Mouse (Mus musculus): ENCODE measurements around the gene 4933405O20Rik.

4933405O20Rik gene

DNA sequence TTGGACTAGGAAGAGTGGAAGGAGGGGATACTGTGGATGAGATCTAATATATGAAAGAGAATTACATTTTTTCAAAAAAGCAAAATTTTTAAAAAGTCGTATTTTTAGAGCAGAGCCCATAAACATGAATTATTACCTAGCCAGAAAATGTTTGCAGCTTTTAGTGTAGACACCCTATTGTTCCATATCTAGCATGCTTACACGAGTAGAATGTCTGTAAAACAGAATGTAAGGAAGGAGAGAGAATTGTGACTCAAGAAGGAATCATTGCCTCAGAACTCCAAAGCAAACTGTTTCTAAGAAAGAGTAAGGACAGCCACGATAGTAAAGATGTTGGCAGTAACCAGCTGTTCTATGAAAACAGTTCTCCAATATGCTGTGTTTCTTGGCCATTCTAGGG is at the start of gene 4933405O20Rik:
TSS of gene 4933405O20Rik (plus strand) at position 301 of the 400 bp plus-strand sequence.
- in situ Hi-C loops (cut with MboI, MseI), result loop anchor here (10.0 kb wide), 1 partner anchor 1226 kb away; no protein-coding TSS in a partner anchor

DNA sequence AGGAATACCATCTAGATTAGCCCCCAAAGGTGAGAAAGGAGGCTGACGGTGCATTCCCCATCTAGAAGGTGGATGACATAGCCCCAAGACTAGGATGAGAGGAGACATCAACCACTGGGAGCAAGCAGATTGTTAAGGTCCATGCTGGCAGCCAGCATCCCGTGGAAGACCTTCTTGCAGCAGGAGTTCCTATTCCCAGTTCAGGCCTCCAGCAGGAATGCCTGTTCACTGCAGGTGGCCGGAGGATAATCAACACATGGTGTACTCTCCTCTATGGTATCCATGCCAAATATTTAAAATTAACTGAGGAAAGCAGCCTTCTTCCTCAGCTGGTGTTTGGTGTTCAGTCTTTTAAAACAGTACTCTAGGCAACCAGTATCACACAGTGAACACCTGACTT is 49.4 kb upstream of the 4933405O20Rik start:
- in situ Hi-C loops (cut with MboI, MseI), result no loop called here

DNA sequence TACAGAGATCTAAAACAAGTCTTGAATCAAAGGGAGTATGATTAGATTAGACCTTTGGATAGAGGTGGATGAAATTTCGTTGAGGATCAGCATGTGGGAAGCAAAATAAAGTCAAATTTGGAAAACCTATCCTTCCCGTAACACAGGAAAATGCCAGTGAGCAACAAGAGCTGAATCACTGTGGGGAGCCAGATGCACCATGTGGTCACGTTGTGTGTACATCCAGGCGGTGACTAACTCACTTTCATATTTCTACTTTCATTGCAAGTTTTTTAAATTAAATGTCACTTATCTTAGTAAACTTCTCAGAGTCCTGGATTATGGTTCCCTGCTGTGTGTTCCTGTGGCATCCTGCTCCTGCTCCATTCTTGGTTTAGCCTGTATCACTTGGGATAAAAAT is 47.6 kb upstream of the 4933405O20Rik start:
- in situ Hi-C loops (cut with MboI, MseI), result no loop called here

DNA sequence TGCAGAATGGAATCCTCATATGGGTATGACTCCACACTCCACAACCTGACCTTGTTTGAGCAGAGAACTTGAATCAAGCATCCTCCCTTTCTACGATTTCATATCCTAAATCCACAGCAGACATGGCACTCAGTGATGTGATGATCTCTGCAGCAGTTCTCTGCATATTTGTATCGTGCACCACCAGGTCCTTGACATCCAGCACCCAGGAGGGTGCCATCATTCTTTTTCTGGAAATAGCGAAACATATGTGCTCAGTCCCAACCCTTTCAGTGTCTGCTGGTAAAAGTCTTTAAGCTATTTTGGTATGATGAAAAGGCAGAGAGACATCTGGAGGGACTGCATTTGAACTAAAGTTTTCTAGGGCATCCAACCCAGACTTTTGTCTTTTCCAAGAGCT is 36.3 kb upstream of the 4933405O20Rik start:
- in situ Hi-C loops (cut with MboI, MseI), result no loop called here

DNA sequence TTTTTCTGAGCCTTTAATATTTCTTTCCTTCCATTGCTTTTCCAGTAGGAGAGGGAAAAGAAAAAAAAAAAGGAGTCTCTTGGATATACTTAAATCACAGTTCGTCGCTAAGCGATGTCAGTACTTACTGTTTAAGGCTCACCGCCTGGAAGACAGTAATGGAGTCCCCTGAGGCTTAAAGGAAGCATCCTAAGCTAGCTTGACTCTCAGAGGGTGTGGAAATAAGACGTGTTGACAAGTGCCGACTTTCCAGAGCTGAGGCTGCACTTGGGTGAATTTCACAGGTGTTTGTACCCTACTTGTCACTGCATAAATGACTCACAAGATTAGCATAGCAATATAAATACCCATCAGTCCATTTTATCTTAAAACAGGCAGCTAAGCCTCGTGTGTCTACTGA is 25.1 kb upstream of the 4933405O20Rik start:
- in situ Hi-C loops (cut with MboI, MseI), result no loop called here

DNA sequence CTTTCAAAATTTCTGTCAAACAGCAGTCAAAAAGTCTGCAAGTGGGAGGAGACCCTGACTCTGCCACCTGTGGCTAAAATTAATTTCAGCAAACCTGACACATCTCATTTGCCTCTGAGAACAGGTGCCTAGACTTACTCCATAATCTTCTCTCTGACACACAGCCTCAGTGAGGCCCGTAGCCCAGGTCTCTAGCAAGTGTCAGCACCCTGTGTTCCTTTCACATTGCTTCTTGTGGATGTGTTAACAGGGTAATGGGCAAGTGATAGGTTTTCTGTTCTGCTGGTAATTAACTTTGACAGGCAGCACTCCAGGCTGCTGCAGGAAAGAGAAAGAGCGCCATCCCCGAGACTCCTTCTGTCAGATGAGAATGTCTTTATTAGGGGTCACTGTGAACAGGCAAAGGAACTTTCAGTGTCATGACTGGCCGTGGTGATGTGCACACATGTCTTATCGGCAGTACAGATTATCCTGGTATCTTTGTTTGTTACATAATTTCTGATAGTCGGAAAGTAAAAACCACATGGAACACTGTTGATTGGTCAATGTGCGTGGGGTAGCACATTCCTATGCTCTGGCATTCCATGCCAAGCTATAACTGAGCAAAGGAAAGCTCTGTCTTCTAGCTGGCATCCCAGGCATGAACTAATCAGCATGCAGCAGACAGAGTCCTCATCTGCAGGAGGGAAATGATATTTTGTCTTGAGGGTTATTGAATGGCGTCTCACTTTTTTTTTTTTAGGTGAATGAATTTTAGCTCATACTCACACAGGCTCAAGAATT is 10.2 kb upstream of the 4933405O20Rik start:
- in situ Hi-C loops (cut with MboI, MseI), result loop anchor here (10.0 kb wide), 1 partner anchor 914 kb away; no protein-coding TSS in a partner anchor

DNA sequence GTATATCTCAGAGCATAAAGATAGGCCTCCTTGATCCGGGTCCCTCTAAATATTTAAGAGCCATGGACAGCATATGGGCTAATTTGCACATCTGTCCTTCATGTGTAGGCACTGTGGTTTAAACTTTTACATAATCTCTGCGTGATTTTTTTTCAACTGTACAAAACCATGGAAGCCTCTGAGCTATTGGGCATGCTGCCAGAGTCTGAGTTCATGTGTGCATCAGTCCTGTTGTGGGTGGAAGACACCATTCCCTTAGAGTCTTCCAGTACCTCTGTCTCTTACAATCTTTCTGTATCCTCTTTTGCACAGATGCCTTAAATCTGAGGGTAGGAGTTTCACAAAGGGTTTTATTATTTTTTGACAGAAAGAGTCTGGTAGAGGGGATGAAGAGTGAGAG is 15.1 kb downstream of the 4933405O20Rik start:
- in situ Hi-C loops (cut with MboI, MseI), result no loop called here

DNA sequence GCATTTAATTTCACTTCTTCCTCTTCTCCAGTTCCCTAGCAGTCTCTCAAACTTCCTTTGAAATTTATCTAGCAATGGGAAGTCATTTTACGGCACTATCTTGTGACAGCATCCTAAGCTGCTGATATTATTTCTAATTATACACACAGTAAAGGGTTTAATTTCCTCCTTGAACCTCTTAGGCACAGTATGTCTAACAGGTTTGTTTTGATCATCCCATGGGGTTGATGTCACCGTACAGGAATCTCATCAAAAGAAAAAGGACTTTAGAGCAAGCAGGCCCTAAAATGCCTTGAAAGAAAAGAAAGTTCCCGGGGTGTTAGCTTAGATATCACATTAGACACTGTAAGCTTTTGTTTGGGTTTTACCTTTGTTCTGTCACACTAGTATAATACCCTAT is 30.2 kb downstream of the 4933405O20Rik start:
- in situ Hi-C loops (cut with MboI, MseI), result no loop called here

DNA sequence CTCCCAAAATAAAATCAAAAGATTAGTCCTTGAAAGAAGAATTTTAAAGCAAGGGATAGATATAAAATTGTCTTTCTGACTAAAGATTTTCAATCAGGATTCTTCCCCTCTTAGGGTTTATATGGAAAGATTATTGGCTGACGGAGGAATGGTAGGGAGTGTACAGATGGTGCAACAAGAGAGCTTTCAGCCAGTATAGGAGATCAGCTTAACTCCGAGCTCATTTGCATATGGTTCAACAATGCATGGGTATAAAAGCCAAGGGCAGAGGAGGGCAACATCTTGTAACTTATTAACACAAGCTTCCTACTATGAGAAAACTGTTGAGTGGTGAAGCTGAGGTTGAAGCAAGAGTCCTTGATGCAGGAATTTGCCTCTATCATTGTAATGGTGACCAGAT is 34.2 kb downstream of the 4933405O20Rik start:
- in situ Hi-C loops (cut with MboI, MseI), result no loop called here
